Mouse (Mus musculus): ENCODE data around the gene Iba57. TPM values are rescaled to one million over a fixed set of nuclear protein-coding genes. Genes with fewer than 3 reads are reported as not detected.

The Iba57 gene
- polyA plus RNA-seq (2012; rRNA removed): 5.3 and 5.9 TPM in 2 replicates

DNA sequence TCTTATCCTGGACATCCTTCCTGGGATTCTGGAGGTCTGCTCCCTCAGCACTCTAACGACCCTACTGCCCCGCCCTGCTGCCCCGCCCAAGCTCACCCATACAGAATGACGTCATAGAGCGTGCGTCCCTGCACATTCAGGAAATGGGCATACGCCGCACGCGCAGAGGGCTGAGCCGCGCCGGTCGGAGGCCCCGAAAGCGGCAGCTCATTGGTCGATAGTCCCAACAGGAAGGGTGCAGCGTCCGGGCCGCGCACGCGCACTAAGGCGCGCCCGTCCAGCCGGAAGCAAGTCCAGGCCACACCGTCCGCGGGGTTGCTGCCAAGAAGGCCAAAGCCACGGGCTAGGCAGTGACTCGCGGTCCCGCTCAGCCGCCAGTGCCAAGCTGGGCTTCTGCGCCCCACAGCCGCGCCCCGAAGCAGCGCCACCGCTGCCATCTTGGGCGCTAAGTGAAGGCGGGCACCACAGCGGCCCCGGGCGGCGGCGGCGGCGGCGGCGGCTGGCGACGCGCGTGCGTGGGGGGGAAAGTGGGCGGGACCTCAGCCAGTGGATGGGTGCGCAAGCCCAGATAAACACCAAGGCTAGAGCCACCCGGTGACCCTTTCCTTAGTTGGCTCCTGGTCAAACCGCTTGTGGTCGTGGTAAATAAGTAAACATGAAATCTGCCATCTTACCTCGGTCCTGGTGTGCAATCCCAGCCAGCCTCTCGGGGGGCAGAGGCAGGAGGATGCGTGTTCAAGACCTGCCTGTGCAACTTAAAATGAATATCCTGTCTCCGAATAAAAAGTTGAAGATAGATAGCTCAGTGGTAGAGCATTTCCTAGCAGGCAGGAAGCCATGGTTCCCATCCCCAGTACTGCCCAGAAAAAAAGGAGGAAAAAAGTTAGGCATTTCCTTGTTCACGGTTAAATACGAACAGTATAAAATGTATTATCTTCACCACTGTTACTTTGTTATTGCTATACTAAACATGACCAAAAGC lies at the start of gene Iba57:
TSS of gene Iba57 (minus strand) at position 485 of the 982 bp plus-strand sequence.

DNA sequence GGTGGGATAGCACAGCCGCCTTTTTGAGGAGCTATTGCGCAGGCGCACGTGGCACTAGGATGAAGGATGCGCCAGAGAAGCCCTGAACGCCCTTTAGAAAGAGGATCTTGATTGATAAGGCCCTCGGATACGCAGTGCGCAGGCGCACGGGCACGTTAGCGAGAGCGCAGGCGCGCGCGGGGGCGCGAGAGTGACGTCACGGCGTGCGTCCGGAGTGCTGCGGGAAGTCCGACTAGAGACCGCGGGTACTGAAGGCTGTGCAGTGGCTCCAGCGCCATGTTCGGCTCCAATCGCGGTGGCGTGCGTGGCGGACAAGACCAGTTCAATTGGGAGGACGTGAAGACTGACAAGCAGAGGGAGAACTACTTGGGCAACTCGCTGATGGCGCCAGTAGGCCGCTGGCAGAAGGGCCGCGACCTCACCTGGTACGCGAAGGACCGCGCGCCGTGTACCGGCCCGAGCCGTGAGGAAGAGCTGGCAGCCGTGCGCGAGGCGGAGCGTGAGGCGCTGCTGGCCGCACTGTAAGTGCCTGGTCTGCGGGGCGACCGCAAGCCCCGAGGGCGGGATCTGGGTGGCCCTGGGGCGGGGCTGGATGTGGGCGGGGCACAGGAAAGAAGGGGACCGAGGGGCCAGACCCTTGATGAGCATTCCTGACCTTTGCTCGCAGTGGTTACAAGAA lies 44.8 kb upstream of the Iba57 start, which contains the start of gene 2310033P09Rik:
TSS of gene 2310033P09Rik (plus strand) at position 169 of the 679 bp plus-strand sequence.

DNA sequence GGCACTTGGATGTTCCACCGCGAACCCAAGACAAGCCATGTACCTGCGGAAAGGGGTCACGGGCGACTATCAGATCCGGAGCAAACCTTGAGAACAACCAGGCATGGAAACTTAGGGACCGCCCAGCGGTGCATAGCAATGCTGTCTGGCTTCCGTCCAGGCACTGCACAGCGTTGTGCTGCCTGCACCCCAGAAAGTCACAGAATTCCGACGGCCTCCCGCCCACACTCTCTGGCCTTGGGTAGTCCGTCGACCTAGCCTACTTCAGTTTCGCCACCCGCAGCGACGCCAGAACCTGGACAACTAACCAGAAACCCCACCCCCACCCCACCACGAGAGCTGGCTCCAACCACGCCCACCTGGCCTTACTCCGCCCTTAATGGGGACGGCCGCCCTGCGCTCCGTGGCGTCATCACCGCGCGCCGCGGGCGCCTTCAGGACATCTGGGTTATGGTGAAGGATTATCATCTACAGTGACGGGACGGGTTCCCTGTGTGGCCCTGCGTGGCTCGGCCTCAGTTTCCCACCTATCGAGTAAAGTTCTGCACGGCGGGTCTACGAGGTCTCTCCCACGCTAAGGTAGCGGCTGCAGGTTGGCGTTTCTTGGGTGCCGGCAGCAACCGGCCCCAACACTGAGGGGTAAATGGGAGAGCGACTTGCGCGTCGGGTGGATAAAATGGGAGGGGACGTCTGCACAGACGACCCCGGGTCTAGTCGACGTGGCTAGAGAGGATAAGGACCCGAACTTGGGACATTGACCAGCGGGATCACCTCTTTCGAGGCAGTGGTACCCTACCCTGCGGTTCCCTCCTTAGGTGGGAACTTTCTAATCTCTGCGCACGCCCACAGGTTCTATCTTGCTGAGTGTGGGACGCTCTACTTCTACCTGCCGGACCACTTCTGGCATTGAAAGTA lies 38.8 kb upstream of the Iba57 start, which contains the start of gene Mrpl55:
TSS of gene Mrpl55 (plus strand) at position 406 of the 915 bp plus-strand sequence.

GRCm38 (mm10) chr11:59192059-59192386 lies 28.5 kb upstream of the Iba57 start, which contains the start of gene Guk1:
Gene Guk1 (minus strand): TSS chr11:59192212.

DNA sequence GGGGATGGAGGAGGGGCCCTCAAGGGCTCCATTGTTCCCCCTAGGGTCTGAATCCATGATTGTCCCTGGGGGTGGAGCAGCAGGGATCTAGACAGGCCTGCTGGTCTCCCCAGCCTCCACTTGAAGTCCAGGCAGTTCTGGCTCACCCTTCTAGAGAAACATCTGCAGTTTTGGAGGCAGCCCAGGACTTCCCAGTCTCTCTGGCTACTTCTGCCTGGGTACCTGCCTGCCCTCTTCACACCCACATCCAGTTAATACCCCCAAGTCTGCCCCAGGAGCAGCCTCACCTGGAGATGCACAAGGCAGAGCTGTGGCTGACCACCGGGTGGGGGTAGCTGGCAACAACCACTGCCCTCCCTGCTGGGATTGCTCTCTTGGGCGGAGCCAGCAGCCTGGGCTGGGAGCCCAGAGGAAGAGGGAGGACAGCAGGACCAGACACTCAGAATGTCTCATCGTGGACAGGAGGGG lies 19.4 kb upstream of the Iba57 start, which contains the start of gene Gjc2:
TSS of gene Gjc2 (minus strand) at position 350 of the 468 bp plus-strand sequence.

GRCm38 (mm10) chr11:59135904-59136452 lies 27.6 kb downstream of the Iba57 start, which contains the start of gene Obscn:
Gene Obscn (minus strand): TSS chr11:59136402.

Other genes starting within 250 kb of the Iba57 start
- gene Btnl10, start 245.8 kb downstream of the Iba57 start, polyA plus RNA-seq (2012; rRNA removed): 13.5 and 14.6 TPM in 2 replicates
- 63.0 and 65.7 TPM in 2 replicates for gene Rnf187, start 224.8 kb downstream of the Iba57 start, polyA plus RNA-seq (2012; rRNA removed)
- 15.6 and 26.7 TPM in 2 replicates for gene Hist3h2ba, start 214.8 kb downstream of the Iba57 start, polyA plus RNA-seq (2012; rRNA removed)
- 14.0 and 22.7 TPM in 2 replicates for gene Hist3h2a, start 209.1 kb downstream of the Iba57 start, polyA plus RNA-seq (2012; rRNA removed)
- 0.04 and 0.08 TPM in 2 replicates for gene Trim17, start 209.1 kb downstream of the Iba57 start, polyA plus RNA-seq (2012; rRNA removed)
- 9.3 and 11.3 TPM in 2 replicates for gene Trim11, start 185.6 kb downstream of the Iba57 start, polyA plus RNA-seq (2012; rRNA removed)
- gene Obscn, start 27.3 kb downstream of the Iba57 start, polyA plus RNA-seq (2012; rRNA removed): 0.66 and 0.73 TPM in 2 replicates
- 0.28 and 0.41 TPM in 2 replicates for gene Gjc2, start 19.5 kb upstream of the Iba57 start, polyA plus RNA-seq (2012; rRNA removed)
- gene Guk1, start 28.5 kb upstream of the Iba57 start, polyA plus RNA-seq (2012; rRNA removed): 40.7 and 42.7 TPM in 2 replicates
- 21.8 and 24.0 TPM in 2 replicates for gene Mrpl55, start 38.7 kb upstream of the Iba57 start, polyA plus RNA-seq (2012; rRNA removed)
- 13.5 and 13.8 TPM in 2 replicates for gene 2310033P09Rik, start 44.6 kb upstream of the Iba57 start, polyA plus RNA-seq (2012; rRNA removed)
- gene Arf1, start 64.5 kb upstream of the Iba57 start, polyA plus RNA-seq (2012; rRNA removed): 274 and 291 TPM in 2 replicates
- gene Wnt3a, start 127.0 kb upstream of the Iba57 start, polyA plus RNA-seq (2012; rRNA removed): not detected in 2 replicates
- 0.23 and 0.26 TPM in 2 replicates for gene Wnt9a, start 143.2 kb upstream of the Iba57 start, polyA plus RNA-seq (2012; rRNA removed)
- gene Prss38, start 211.9 kb upstream of the Iba57 start, polyA plus RNA-seq (2012; rRNA removed): not detected in 2 replicates

Data from liver, embryonic 18 days (tissue).